Mouse (Mus musculus) brain, embryonic 14.5 days (tissue): ENCODE results near the gene Mmp27.

Experiments
- CTCF ChIP-seq: fragments of 200-500 bp; IDR thresholded peaks from 2 replicates; pipeline ENCODE4 v1.5.1; 2012; ENCODE audit warnings: inconsistent platforms, mild to moderate bottlenecking, moderate library complexity, borderline replicate concordance; ENCODE audit not compliant: insufficient read depth, insufficient read length; ENCODE audit errors: extremely low read depth
- POLR2A ChIP-seq: fragments of 200-500 bp; IDR thresholded peaks from 2 replicates; pipeline ENCODE4 v1.6.1; 2012; ENCODE audit warnings: mild to moderate bottlenecking, inconsistent platforms, borderline replicate concordance; ENCODE audit not compliant: poor library complexity, insufficient read depth, insufficient read length, severe bottlenecking; ENCODE audit errors: extremely low read depth

DNA sequence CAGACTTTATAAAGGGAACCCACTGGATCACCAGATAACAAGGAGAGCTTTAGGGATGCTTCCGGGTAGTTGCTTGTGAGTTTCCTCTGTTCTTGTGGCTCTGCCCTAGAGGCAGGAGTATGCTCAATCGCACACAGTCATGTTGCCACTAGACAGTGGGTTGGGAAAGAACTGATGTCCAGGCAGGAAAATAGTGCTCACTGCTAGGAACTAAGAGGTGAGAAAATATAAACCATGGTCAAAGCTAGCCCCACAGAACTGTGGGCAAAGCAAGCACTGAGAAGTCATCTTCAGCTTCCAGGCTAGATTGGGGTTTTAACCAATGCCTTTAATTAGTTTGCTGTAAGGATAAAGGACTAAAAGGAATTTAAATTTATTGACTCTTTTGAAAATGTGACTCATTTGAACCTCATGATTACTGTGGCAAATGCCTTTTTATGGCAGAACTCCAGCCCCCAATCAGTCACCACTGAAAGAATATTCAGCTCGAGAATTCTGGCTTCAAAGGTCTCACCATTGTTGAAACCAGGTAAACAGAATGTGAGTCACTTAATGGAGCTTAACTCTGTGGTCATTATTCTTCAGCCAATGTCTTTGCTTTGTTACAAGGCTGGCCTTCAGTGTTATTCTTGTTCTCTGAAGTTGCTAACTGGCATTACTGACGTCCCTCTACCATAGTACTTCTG, 44.8 kb upstream of the Mmp27 start:
- TF ChIP-seq CTCF (no peak), POLR2A (no peak)
